Mouse (Mus musculus) ES-Bruce4 (cell line): ENCODE measurements around the gene Ecsit.

Experiments
- CTCF ChIP-seq: IDR thresholded peaks from one replicate; pipeline ENCODE4 v1.8.1; 2011; ENCODE audit warnings: low read depth, low read length
- POLR2A ChIP-seq: IDR thresholded peaks from one replicate; pipeline ENCODE4 v1.8.1; 2011; ENCODE audit warnings: low read length; ENCODE audit not compliant: insufficient read depth

- no peak for TF ChIP-seq CTCF
- TF ChIP-seq POLR2A: no peak
Observed at GRCm38 (mm10) chr9:22122005-22122404, 36.8 kb upstream of the Ecsit start.
